Mouse (Mus musculus) embryonic facial prominence, embryonic 15.5 days (tissue): ENCODE measurements around the gene Zc2hc1b. TPM values are rescaled to one million over a fixed set of nuclear protein-coding genes. Genes with fewer than 3 reads are reported as not detected.

Experiments
- ATAC-seq: fragments of 200-750 bp; cut with Nextera tagmentation; 2 replicates; pipeline ENCODE4 v1.8.0; 2017; ENCODE audit warnings: low read depth, moderate TSS enrichment; ENCODE audit not compliant: insufficient number of reproducible peaks, low FRiP score, low TSS enrichment
- H3K27ac ChIP-seq: fragments of 300-500 bp; sonication (generic); replicated peaks from 2 replicates; pipeline ENCODE4 v1.5.1; 2015; ENCODE audit warnings: mild to moderate bottlenecking, inconsistent platforms
- H3K27me3 ChIP-seq: fragments of 300-500 bp; sonication (generic); 2 replicates; pipeline ENCODE4 v1.6.1; 2015; ENCODE audit warnings: inconsistent platforms
- H3K36me3 ChIP-seq: fragments of 300-500 bp; sonication (generic); 2 replicates; pipeline ENCODE4 v1.6.1; 2015; ENCODE audit warnings: mild to moderate bottlenecking, inconsistent platforms
- H3K4me1 ChIP-seq: fragments of 300-500 bp; sonication (generic); 2 replicates; pipeline ENCODE4 v1.6.1; 2015; ENCODE audit warnings: inconsistent platforms
- H3K4me2 ChIP-seq: fragments of 300-500 bp; sonication (generic); replicated peaks from 2 replicates; pipeline ENCODE4 v1.6.1; 2015; ENCODE audit warnings: mild to moderate bottlenecking, inconsistent platforms
- H3K4me3 ChIP-seq: fragments of 300-500 bp; sonication (generic); replicated peaks from 2 replicates; pipeline ENCODE4 v1.5.1; 2015; ENCODE audit warnings: mild to moderate bottlenecking, inconsistent platforms
- H3K9ac ChIP-seq: fragments of 300-500 bp; sonication (generic); 2 replicates; pipeline ENCODE4 v1.6.1; 2015; ENCODE audit warnings: inconsistent platforms
- H3K9me3 ChIP-seq: fragments of 300-500 bp; sonication (generic); replicated peaks from 2 replicates; pipeline ENCODE4 v1.6.1; 2016; ENCODE audit warnings: inconsistent platforms
- WGBS: fragments of 180-500 bp; shearing (Covaris S2); methylation state at CpG from one replicate; pipeline ENCODE4 v1.1.7; 2015; 5-methylcytosine and 5-hydroxymethylcytosine counted together
- polyA plus RNA-seq: library from polyadenylated mRNA; unstranded; fragments of >200 nt; fragmentation: Nextera tagmentation; extraction: Ambion mirVana; gene quantifications from 2 replicates; pipeline ENCODE4 v1.2.1, GENCODE M21; 2015

Zc2hc1b gene
- polyA plus RNA-seq, 1 experiment from 2014 or later, result not detected

DNA sequence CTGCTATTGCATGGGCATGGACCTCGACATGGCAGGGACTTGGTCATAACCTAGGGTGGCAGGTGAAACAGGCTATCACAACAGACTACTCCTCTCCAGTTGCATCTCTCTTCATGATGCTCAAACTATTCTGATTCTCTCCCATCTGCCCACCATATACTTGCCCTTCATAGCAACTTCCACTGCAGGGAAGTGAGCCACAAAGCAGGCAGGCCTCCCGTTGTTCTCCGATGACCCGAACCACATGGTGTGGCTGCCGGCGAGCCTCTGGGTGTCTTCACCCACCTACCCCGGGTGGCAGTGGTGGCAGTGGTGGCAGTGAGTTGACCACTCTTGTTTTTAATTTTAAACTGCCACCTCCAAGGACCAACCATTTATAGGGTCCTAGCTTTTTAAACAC, 42.1 kb downstream of the Zc2hc1b start:
- Histone ChIP-seq H3K9ac (no peak overlapping the region), H3K27ac (no peak overlapping the region), H3K4me1 (0 out of 2 replicates have a peak, but pooled peaks cover 3% of the 10 kb centered on the region), H3K4me3 (no peak overlapping the region), H3K27me3 (no peaks in the 10 kb centered on the region), H3K36me3 (no peaks in the 10 kb centered on the region), H3K9me3 (no peaks in the 10 kb centered on the region), H3K4me2 (no peak overlapping the region)
- 89% methylated on average over 7 of the region's 7 CpGs for WGBS
- no peak; the same call in 1 of the 2 replicates for ATAC-seq

DNA sequence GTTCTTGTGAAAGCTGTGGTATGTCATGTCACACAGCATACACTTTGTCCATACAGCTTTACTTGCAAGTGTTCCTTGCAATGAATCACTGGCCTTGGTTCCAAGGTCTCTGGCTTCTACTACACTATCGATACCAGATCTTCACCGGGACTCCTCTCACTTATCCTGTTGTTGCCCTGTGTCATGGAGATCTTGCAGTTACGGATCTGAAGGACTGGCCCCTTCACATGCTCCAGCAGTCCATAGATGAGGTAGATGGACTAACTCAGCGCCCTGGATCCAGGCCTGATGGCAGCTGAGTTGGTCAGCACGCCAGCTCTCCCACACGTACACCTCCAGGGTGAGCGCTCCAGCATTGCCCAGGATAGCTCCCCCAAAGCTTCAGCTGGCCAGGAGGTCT, 42.5 kb downstream of the Zc2hc1b start:
- no peak for ATAC-seq
- no peak overlapping the region for H3K9ac ChIP-seq
- WGBS, result 89% methylated on average over 7 of the region's 7 CpGs
- H3K4me1 ChIP-seq, result no peaks in the 10 kb centered on the region
- H3K27me3 ChIP-seq, result no peaks in the 10 kb centered on the region
- no peaks in the 10 kb centered on the region for H3K36me3 ChIP-seq
- H3K27ac ChIP-seq, result no peak overlapping the region
- H3K9me3 ChIP-seq, result no peaks in the 10 kb centered on the region
- no peak overlapping the region for H3K4me2 ChIP-seq
- no peak overlapping the region for H3K4me3 ChIP-seq

GRCm38 (mm10) chr10:13133850-13134249, 44.0 kb downstream of the Zc2hc1b start:
- ATAC-seq, result no peak
- 87% methylated on average over 4 of the region's 4 CpGs for WGBS
- Histone ChIP-seq H3K4me2 (no peak overlapping the region), H3K27ac (no peak overlapping the region), H3K9ac (no peak overlapping the region), H3K36me3 (peaks cover under 1% of the 10 kb centered on the region; the same call in 1 of the 2 replicates), H3K4me1 (no peaks in the 10 kb centered on the region), H3K4me3 (no peak overlapping the region), H3K9me3 (no peaks in the 10 kb centered on the region), H3K27me3 (no peaks in the 10 kb centered on the region)

- H3K4me1 ChIP-seq, result no peaks in the 10 kb centered on the region
- no peak for ATAC-seq
- peaks cover 38% of the 10 kb centered on the region for H3K36me3 ChIP-seq
- H3K27ac ChIP-seq, result no peak overlapping the region
- H3K27me3 ChIP-seq, result no peaks in the 10 kb centered on the region
- H3K9me3 ChIP-seq, result no peaks in the 10 kb centered on the region
- H3K9ac ChIP-seq, result no peak overlapping the region
- WGBS, result 85% methylated on average over 7 of the region's 7 CpGs
- no peak overlapping the region for H3K4me3 ChIP-seq
- no peak overlapping the region for H3K4me2 ChIP-seq
These were observed 49.9 kb downstream of the Zc2hc1b start for GRCm38 (mm10) chr10:13127946-13128345.

DNA sequence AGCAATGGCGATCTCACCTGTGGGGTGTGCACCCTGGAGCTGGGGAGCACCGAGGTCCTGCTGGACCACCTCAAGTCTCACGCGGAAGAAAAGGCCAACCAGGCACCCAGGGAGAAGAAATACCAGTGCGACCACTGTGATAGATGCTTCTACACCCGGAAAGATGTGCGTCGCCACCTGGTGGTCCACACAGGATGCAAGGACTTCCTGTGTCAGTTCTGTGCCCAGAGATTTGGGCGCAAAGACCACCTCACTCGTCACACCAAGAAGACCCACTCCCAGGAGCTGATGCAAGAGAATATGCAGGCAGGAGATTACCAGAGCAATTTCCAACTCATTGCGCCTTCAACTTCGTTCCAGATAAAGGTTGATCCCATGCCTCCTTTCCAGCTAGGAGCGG, 50.5 kb downstream of the Zc2hc1b start:
- Histone ChIP-seq H3K9me3 (no peaks in the 10 kb centered on the region), H3K27ac (no peak overlapping the region), H3K36me3 (peaks cover 38% of the 10 kb centered on the region), H3K9ac (no peak overlapping the region), H3K4me2 (no peak overlapping the region), H3K4me3 (no peak overlapping the region), H3K27me3 (no peaks in the 10 kb centered on the region), H3K4me1 (no peaks in the 10 kb centered on the region)
- no peak for ATAC-seq
- WGBS, result 75% methylated on average over 13 of the region's 13 CpGs

GRCm38 (mm10) chr10:13125811-13126210, 52.0 kb downstream of the Zc2hc1b start:
- WGBS, result 71% methylated on average over 3 of the region's 3 CpGs
- Histone ChIP-seq H3K4me2 (no peak overlapping the region), H3K27ac (no peak overlapping the region), H3K36me3 (peaks cover 38% of the 10 kb centered on the region), H3K9me3 (no peaks in the 10 kb centered on the region), H3K27me3 (no peaks in the 10 kb centered on the region), H3K9ac (no peak overlapping the region), H3K4me1 (no peaks in the 10 kb centered on the region), H3K4me3 (no peak overlapping the region)
- no peak for ATAC-seq

GRCm38 (mm10) chr10:13119300-13119699, 58.5 kb downstream of the Zc2hc1b start:
- Histone ChIP-seq H3K4me1 (peaks cover 12% of the 10 kb centered on the region), H3K27me3 (no peaks in the 10 kb centered on the region), H3K36me3 (0 out of 2 replicates have a peak, but pooled peaks cover 10% of the 10 kb centered on the region), H3K27ac (no peak overlapping the region), H3K4me3 (no peak overlapping the region), H3K9me3 (no peaks in the 10 kb centered on the region), H3K4me2 (no peak overlapping the region), H3K9ac (no peak overlapping the region)
- no peak for ATAC-seq
- 71% methylated on average over 2 of the region's 2 CpGs for WGBS

GRCm38 (mm10) chr10:13118770-13119102, 59.1 kb downstream of the Zc2hc1b start:
- ATAC-seq, result no peak
- Histone ChIP-seq H3K4me2 (no peak overlapping the region), H3K27ac (no peak overlapping the region), H3K4me1 (peaks cover 12% of the 10 kb centered on the region), H3K4me3 (no peak overlapping the region), H3K9me3 (no peaks in the 10 kb centered on the region), H3K36me3 (0 out of 2 replicates have a peak, but pooled peaks cover 7% of the 10 kb centered on the region), H3K27me3 (no peaks in the 10 kb centered on the region), H3K9ac (no peak overlapping the region)
- WGBS, result 69% methylated on average over 5 of the region's 5 CpGs

DNA sequence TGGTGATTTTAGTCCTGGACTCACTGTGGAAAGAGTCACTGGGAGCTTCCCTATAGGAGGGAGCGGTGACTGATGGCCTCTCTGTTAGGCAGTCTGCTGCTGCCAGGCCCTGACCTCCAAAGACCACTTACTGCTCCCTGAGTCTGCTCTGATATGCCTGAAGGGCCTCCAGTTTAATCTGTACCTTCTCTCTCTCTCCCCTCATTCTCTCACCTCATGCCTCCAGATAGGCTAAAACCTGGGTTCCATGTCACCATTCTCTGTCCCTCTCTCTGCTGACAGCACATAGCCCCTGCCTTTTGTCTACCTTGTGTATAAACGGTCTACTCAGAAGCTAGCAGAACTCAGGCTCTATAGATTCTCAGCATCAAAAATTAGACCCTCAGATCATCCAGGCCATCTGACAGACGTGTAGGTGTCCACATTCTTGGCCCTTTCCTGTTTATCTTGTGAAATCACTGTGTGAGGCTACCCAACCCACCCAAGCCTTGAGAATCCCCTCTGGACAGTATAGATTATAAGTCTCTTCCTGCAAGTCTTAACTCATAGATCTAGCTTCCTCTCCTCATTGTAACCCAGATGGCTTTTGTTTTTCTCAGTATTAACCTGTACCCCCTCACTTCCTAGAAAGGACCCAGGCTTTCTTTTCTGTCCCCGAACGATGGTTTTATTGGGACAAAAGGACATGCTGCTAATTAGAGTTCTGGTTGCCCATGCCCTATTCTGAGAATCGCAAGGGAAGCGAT, 59.6 kb downstream of the Zc2hc1b start:
- H3K4me1 ChIP-seq, result peaks cover 12% of the 10 kb centered on the region
- H3K36me3 ChIP-seq, result 0 out of 2 replicates have a peak, but pooled peaks cover 7% of the 10 kb centered on the region
- no peaks in the 10 kb centered on the region for H3K9me3 ChIP-seq
- H3K27me3 ChIP-seq, result no peaks in the 10 kb centered on the region
- H3K27ac ChIP-seq, result peak overlapping the region; percentile 29; the same call in 1 of the 2 replicates
- no peak for ATAC-seq
- no peak overlapping the region for H3K4me2 ChIP-seq
- no peak overlapping the region for H3K4me3 ChIP-seq
- WGBS, result 83% methylated on average over 7 of the region's 7 CpGs
- no peak overlapping the region for H3K9ac ChIP-seq

DNA sequence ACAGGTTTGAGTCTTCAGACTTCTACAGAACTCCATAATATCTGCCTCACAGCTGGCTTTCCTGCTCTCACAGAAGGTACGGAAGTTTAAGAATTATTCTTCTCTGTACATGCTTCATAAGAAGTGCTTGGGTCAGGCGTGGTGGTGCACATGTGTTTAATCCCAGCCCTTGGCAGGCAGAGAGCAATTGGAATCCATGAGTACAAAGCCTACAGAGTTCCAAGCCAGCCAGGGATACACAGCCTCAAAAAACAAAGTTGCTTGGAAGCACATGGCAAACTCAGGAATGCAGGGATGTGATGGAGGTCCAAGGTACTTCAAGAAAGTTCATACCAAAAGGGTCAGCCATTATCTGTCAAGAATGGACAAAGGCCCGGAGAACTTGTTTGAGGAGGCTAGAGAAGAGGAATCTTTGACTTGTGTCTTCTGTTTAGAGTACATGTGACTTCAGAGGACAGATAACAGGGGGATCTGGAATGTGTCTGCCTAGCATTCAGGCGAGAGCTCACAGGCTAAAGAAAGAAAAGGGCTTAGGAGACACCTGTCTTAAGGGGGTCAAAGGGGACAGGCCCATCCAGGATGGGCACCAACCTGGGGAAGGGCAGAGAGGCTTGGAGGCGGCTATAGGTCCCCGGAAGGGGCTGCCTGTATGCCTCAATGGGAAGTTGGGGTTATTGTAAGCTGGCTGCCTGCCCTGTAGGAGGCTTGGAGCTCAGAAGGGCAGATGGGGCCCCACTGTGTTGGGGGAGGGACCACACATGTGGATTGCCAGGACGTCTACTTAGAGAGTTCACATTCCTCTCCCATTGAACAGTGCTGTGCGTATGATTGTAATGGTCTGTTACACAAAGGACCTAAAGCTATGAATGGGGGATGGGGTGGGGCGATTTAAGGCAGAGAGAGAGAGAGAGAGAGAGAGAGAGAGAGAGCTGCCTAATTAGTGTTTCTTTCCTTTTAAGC, 60.8 kb downstream of the Zc2hc1b start:
- Histone ChIP-seq H3K27ac (peak overlapping the region; percentile 45; the same call in 1 of the 2 replicates), H3K9me3 (no peaks in the 10 kb centered on the region), H3K4me3 (no peak overlapping the region), H3K4me1 (peaks cover 12% of the 10 kb centered on the region), H3K4me2 (no peak overlapping the region), H3K27me3 (no peaks in the 10 kb centered on the region), H3K9ac (no peak overlapping the region), H3K36me3 (0 out of 2 replicates have a peak, but pooled peaks cover 7% of the 10 kb centered on the region)
- 0 out of 2 replicates have a peak, but pooled peaks have one; percentile 40 for ATAC-seq
- WGBS, result 36% methylated on average over 9 of the region's 9 CpGs

GRCm38 (mm10) chr10:13115030-13115429, 62.8 kb downstream of the Zc2hc1b start:
- Histone ChIP-seq H3K36me3 (0 out of 2 replicates have a peak, but pooled peaks cover 8% of the 10 kb centered on the region), H3K27me3 (no peaks in the 10 kb centered on the region), H3K27ac (no peak overlapping the region; the same call in 1 of the 2 replicates), H3K9me3 (no peaks in the 10 kb centered on the region), H3K4me2 (no peak overlapping the region), H3K9ac (no peak overlapping the region), H3K4me3 (no peak overlapping the region), H3K4me1 (peaks cover 12% of the 10 kb centered on the region)
- WGBS, result 74% methylated on average over 4 of the region's 4 CpGs
- ATAC-seq, result no peak
